ENCODE assay signal across 11 mouse cellular contexts in genomic region chr1:169051085-169051862, GRCm38 (mm10).
DNase-seq lines count a peak whose midpoint lies in the region; ATAC-seq lines count a peak whose summit lies in the region.
"Had no signal": no experiment of that assay in that cellular context is flagged by ENCODE, and none has a peak within 500 bp of the region (broad histone marks: within the 10 kb centered on the region; RNA-seq: fewer than 3 reads in every experiment).

No protein-coding gene starts in this region.

- no peaks in the 10 kb centered on the region for H3K36me3 ChIP-seq in forebrain, embryonic 14.5 days (ENCODE audit: control insufficient read depth, insufficient read depth, low read length)
- no peaks in the 10 kb centered on the region for H3K36me3 ChIP-seq in limb, embryonic 10.5 days
- no peaks in the 10 kb centered on the region for H3K36me3 ChIP-seq in neural tube, embryonic 15.5 days
- H3K36me3 ChIP-seq: embryonic facial prominence, embryonic 13.5 days; liver, embryonic 13.5 days had no signal

- 22% methylated on average over 11 of the region's 11 CpGs for whole genome bisulfite sequencing in forebrain, embryonic 14.5 days
- WGBS in limb, embryonic 10.5 days = 26% methylated on average over 11 of the region's 11 CpGs
- 24% methylated on average over 11 of the region's 11 CpGs for WGBS in neural tube, embryonic 15.5 days

- peak; percentile 18 for DNase-seq in kidney, adult 11 months
- DNase-seq in kidney, adult 18-20 months = no peak
- peak; percentile 75 for DNase-seq in forebrain, embryonic 14.5 days (ENCODE audit: low spot score)
- DNase-seq in limb, embryonic 10.5 days (ENCODE audit: low spot score) = peak; percentile 35
- no peak for DNase-seq in testis, postnatal 14 days (ENCODE audit: low spot score)
- DNase-seq in right cerebral cortex, adult 18-20 months = no peak
- DNase-seq: heart, adult 2 months; liver, embryonic 13.5 days had no signal

- no peaks in the 10 kb centered on the region for H3K27me3 ChIP-seq in forebrain, embryonic 14.5 days (replicated peaks; ENCODE audit: control insufficient read depth, insufficient read depth, low read length)
- no peaks in the 10 kb centered on the region for H3K27me3 ChIP-seq in limb, embryonic 10.5 days (ENCODE audit: low read depth, poor library complexity, severe bottlenecking)
- no peaks in the 10 kb centered on the region for H3K27me3 ChIP-seq in neural tube, embryonic 15.5 days (replicated peaks)
- H3K27me3 ChIP-seq: embryonic facial prominence, embryonic 13.5 days; liver, embryonic 13.5 days had no signal

- no peak overlapping the region for H3K4me3 ChIP-seq in forebrain, embryonic 14.5 days (ENCODE audit: low read depth, low read length)
- H3K4me3 ChIP-seq in limb, embryonic 10.5 days = no peak overlapping the region
- no peak overlapping the region for H3K4me3 ChIP-seq in neural tube, embryonic 15.5 days (replicated peaks)
- H3K4me3 ChIP-seq: embryonic facial prominence, embryonic 13.5 days; heart, adult 2 months; liver, embryonic 13.5 days had no signal

- H3K9ac ChIP-seq in forebrain, embryonic 14.5 days (ENCODE audit: low read length) = no peak overlapping the region
- no peak overlapping the region for H3K9ac ChIP-seq in neural tube, embryonic 15.5 days (replicated peaks)
- H3K9ac ChIP-seq: embryonic facial prominence, embryonic 13.5 days; liver, embryonic 13.5 days had no signal

- peak; percentile 88 for ATAC-seq in forebrain, embryonic 14.5 days
- no peak for ATAC-seq in neural tube, embryonic 15.5 days (ENCODE audit: low FRiP score)
- no peak for ATAC-seq in erythroid progenitor cell, adult 5-6 weeks (replicated peaks; ENCODE audit: low FRiP score, poor library complexity, severe bottlenecking)

- H3K4me1 ChIP-seq in forebrain, embryonic 14.5 days (ENCODE audit: control insufficient read depth, insufficient read depth, low read length) = peaks cover 5% of the 10 kb centered on the region; the same call in 1 of the 2 replicates
- H3K4me1 ChIP-seq in limb, embryonic 10.5 days = peaks cover 10% of the 10 kb centered on the region
- H3K4me1 ChIP-seq in neural tube, embryonic 15.5 days = 0 out of 2 replicates have a peak, but pooled peaks cover 3% of the 10 kb centered on the region
- H3K4me1 ChIP-seq: embryonic facial prominence, embryonic 13.5 days; liver, embryonic 13.5 days had no signal

- H3K9me3 ChIP-seq in forebrain, embryonic 14.5 days (replicated peaks; ENCODE audit: control insufficient read depth, low read length) = no peaks in the 10 kb centered on the region
- H3K9me3 ChIP-seq in limb, embryonic 10.5 days (replicated peaks) = no peaks in the 10 kb centered on the region
- H3K9me3 ChIP-seq in neural tube, embryonic 15.5 days (replicated peaks) = no peaks in the 10 kb centered on the region
- H3K9me3 ChIP-seq: embryonic facial prominence, embryonic 13.5 days; liver, embryonic 13.5 days had no signal

- H3K27ac ChIP-seq in forebrain, embryonic 14.5 days (ENCODE audit: low read depth, low read length) = no peak overlapping the region
- no peak overlapping the region for H3K27ac ChIP-seq in limb, embryonic 10.5 days
- no peak overlapping the region for H3K27ac ChIP-seq in neural tube, embryonic 15.5 days (replicated peaks)
- H3K27ac ChIP-seq: embryonic facial prominence, embryonic 13.5 days; heart, adult 2 months; liver, embryonic 13.5 days had no signal

- H3K4me2 ChIP-seq in forebrain, embryonic 14.5 days (ENCODE audit: low read length) = no peak overlapping the region
- H3K4me2 ChIP-seq in neural tube, embryonic 15.5 days = peak overlapping the region; percentile 22
- H3K4me2 ChIP-seq: embryonic facial prominence, embryonic 13.5 days; liver, embryonic 13.5 days had no signal

Comparison
In these comparisons a context has a peak if more than half of its experiments do, and no peak if none do; other contexts are left out.
1. DNase-seq: peak in kidney, adult 11 months (single experiment), forebrain, embryonic 14.5 days (single experiment) and limb, embryonic 10.5 days (single experiment); none in kidney, adult 18-20 months (single experiment), testis, postnatal 14 days (single experiment) and right cerebral cortex, adult 18-20 months (single experiment).